Mouse (Mus musculus): Measurements from ENCODE around the gene Rab12. TPM values are rescaled to one million over a fixed set of nuclear protein-coding genes. Genes with fewer than 3 reads are reported as not detected.

The Rab12 gene
- total RNA-seq, 2 experiments from 2014 or later = 115 to 116 TPM

DNA sequence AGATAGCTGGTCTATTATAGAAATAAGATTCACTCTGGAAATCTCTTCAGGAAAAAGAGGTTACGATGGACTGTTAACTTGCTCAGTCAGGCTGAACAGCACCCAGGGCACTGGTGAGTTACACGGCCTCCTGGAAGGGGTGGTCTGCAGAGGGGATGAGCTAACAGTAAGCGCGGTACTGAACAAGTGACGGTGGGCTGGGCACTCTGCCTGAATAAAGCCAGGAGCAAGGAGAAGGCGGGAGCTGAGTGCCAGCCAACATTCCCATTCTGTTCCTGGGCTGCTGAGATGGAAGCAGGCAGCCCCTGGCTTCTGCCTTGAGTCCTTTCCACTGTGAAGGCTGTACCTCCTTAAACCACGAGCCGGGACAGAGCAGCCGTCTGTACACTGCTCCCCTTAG is 16.1 kb downstream of the Rab12 start:
- no peak for DNase-seq (ENCODE audit: extremely low spot score in 1 of 2, low spot score in 1 of 2)

DNA sequence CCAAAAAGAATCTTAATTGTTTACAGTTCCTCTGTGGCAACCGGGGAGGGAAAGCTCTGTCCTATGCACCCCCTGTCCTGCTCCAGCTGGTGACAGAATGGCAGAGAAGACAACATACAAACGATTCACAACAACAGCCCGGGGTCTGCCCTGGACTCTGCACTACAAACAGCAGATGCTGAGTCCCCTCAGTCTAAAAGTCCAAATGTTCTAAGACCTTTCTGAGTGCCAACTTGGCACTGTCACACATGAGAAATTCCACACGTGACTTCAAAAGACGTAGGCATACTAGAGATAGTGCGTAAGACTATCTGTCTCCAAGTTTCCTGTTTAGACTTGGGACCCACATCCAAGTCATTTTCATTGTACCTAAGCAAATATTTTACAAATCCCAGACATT is 16.7 kb downstream of the Rab12 start:
- no peak for DNase-seq (ENCODE audit: extremely low spot score in 1 of 2, low spot score in 1 of 2)

DNA sequence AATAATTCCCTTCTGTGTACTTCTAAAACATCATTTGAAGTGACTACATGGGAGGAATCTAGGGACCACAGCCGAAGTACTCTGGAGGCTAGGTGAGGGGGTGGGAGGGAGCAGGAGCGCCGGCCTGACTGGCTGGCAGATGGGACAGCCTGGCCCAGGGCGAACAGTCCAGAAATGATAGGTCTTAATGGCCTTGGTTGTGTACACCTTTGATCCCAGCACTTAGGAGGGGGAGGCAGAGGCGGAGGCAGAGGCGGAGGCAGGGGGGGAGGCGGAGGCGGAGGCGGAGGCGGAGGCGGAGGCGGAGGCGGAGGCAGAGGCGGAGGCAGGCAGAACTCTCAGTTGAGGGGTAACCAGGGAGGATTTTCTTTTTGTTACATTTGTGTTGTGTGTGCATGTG is 20.9 kb downstream of the Rab12 start:
- DNase-seq (ENCODE audit: extremely low spot score in 1 of 2, low spot score in 1 of 2) = no peak

DNA sequence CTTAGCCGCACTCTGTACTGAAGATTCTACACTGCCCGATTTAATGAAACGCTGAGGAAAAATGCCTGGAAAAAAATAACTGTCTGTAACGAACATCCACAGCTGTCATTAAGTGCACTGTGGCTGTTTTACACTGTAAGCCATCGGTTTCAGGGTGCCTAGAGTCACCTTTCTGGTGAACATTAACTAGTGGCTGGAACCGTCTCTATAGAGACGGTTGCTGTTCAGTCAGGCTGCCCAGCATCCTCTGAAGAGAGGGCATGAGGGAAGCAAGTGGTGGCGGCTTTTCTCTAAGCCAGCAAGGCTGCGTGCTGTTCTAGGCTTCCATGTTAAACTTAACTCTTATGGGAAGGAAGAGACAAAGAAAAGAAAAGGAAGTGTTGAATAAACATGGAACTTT is 22.9 kb downstream of the Rab12 start:
- DNase-seq (ENCODE audit: extremely low spot score in 1 of 2, low spot score in 1 of 2) = no peak

DNA sequence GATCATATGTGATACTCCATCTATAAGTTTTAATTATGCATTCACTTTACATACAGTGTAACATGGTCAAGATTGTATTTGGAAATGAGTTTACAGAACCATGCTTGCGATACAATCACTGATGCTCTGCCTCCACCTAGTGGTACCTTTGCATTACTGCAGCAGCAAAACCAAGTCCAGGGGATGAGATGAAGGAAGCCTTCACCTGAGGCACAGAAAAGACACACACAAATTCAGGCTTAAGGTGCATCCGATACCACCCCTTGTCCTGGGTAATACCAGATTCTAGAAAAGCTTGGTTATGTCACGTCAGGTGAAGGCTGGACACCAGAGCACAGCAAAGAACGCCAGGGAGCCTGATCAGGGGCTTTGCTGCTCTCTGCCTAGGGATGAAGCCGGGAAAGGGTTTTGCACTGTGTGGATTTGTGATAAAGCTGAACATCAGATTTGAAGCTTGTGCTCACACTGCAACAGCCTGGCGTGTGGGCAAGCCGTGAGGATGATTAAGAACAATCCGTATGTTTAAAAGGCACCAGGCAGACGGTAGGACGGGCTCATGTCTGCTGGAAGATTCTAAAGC is 29.4 kb downstream of the Rab12 start:
- peak; percentile 44 to 47 for DNase-seq (ENCODE audit: extremely low spot score in 1 of 2, low spot score in 1 of 2)

DNA sequence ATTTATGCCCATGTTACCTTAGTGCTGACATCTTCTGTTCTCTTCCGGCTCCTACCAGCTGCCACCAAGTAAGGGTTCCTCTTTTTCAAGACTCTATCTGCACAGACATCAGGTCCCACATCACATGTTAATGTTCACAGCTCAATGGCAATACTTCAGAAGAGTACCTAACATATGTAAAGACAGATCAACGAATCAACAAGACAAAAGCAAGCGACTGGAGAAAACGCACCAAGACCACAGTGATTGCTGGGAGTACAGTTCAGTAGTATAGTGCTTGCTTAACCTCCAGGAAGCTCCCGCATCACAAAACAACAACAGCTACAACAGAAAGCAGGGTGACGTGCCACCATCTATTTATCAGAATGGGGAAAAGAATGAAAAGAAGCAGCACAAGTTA is 33.0 kb downstream of the Rab12 start:
- DNase-seq (ENCODE audit: extremely low spot score in 1 of 2, low spot score in 1 of 2) = no peak

DNA sequence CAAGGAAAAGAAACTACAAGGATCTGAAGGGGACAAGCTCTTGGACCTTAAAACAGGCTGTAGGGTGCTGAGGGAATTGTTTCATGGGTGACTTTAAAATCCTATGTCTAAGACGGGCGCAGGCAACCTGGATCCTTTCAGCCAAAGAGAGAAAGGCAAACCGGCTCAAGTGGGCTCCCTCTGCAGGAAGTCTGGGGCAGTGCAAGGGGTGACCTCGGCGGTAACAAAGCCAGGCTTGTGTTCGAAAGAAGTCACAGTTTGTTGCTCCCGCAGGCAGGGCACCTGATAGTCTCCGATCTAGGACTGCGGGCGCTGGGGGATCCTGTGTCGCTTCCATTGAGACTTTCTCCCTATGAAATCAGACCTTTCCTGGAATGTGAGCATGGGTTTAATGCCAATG is 33.8 kb downstream of the Rab12 start:
- DNase-seq (ENCODE audit: extremely low spot score in 1 of 2, low spot score in 1 of 2) = peak; percentile 69 to 84

DNA sequence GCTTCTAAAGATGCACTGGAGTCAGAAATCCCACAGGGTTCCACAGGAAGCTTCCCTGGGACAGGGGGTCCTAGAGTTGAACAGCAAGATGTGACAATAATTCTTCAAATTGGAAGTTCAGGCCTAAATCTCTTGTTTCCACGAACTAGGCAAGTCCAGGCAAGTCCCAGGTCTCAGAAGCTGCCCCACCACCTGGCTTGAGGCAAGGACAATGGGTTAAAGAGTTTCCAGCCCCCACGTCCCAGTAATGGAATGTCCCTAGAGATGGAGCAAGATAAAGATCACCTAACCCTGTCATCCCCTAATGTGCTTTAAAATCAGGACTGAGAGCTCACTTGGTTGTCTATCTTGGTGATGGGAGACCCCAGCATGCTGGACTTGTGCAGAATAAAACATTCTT is 34.6 kb downstream of the Rab12 start:
- no peak for DNase-seq (ENCODE audit: extremely low spot score in 1 of 2, low spot score in 1 of 2)

DNA sequence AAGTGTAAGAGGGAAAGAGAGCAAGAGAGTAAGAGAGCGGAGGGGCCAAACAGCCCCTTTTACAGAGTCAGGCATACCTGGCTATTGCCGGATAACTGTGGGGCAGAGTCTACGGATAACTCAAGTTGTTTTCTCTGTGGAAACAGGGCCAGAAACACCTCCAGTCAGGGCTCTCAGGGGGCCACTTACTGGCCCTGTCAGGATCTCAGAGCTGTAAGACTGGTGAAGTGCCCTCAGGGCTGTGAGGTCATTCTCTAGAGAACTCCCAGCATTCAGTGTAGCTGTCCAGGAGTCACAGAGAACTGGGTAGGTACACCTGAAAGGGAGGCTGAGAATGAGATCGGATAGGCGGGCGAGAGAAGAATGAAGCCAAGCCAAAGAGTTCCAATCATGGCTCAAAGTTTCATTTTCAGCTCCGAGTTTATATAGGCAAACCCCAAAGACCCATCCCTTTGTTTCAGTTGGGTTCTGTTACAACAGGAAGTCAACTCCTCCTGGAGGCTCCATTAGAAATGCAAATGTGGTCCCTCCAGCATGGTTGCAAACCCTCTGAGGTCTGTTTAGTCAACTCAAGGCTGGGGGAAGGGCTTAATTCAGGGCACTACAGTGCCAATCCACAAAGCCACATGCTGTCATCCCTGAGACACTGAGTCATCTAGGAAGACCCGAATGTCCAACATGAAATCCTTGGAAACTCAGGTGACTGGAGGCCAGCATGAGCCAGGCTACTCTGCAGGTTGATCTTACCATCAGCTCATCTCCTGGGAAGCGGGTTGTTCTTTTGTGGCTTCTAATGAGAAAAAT is 35.7 kb downstream of the Rab12 start:
- no peak for DNase-seq (ENCODE audit: extremely low spot score in 1 of 2, low spot score in 1 of 2)

DNA sequence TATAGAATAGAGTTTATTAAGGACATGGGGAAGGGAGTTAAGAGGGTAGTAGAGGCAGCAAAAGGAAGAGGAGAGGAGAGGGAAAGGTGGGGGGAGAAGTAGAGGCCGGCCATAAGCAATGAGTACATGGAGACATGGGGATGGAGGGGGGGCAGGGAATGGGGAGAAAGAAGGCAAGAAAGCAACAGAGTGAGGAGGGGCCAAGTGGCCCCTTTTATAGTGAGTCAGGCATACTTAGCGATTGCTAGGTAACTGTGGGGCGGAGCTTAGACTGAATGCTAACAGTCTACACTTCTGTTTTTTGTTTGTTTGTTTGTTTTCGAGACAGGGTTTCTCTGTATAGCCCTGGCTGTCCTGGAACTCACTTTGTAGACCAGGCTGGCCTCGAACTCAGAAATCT is 38.2 kb downstream of the Rab12 start:
- DNase-seq (ENCODE audit: extremely low spot score in 1 of 2, low spot score in 1 of 2) = no peak

DNA sequence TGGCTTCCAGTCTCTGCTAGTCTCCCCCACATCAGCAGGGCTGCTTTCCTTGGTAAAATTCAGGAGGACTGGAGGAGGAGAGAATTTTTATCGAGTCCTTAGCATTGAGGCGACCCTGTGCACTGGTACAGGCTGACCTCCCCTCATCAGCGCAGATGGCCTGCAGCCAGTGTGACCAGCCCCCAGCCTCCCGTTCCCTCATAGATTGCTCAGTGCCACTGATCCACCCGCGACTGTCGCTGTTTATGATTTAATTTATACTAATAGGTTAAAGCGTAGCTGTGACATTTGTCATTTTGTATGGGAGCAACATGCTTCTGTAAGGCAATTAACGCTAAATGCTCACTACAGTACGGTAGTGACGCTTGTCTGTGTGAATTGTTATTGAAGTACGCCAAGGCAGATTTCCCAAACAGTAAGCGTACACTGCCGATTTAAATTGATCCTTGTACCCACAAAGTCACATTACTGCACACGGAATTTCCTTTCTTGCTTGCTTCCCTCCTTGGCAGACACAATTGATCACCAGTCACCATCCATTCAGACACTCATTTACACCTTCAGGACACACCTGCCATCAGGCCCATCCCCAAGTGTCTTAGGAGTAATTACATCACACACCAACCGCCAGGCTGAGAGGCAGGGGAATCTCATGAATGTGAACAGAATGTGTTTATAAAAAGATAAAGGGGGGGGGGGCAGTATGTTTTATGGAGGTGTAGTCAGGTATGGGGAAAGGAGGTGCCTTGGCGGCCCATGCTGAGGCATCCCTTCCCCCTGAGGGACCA is 38.8 kb downstream of the Rab12 start:
- no peak for DNase-seq (ENCODE audit: extremely low spot score in 1 of 2, low spot score in 1 of 2)

DNA sequence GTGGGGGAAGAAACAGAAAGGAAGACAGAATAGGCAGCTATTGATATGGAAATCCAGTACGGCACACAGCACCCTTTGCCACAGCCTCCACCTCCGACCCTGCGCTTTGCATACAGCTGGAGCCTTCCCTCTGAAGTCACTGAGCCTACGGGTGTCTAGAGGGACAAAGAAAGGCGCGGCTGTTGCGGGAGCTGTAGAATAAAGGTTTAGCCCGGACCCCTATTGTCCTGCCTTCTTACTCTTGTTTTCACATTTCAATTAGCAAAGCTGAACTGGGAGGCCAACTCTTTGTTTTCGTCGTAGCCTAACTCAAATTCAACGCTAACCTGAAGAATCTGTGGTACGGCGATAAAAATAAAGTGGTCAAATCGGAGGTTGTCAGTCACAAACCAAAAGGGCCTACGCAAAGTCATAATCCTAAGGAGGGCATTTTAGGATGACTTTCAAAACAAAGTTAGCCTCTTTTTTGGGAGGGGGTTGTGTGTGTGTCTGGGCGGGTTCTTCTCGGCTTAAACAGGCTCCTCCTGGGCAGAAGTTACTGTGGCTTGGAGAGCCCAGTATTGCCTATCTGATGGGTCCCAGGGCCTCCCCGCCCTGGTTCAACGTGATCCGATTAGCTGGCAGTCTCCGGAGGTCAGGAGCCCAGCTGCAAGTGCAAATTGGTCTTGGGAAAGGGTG is 39.6 kb downstream of the Rab12 start:
- DNase-seq (ENCODE audit: extremely low spot score in 1 of 2, low spot score in 1 of 2) = no peak

DNA sequence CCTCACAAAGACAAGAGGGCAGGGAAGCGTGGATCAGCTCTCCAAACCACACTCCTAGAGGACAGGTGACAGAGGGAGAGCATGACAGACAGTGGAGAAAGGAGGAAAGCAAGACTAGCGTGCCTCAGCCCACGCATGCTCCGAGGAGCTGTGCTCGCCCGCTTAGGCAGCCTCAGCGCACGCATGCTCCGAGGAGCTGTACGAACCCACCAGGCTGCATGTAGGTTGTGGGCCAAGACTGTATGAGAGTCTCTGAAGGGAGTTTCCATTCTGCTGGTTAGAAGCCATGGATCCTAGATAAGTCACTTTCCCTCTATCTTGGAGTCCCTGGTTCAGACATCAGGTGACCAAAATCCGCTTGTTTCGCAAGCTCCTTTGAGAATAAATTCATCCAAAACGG is 40.2 kb downstream of the Rab12 start:
- DNase-seq (ENCODE audit: extremely low spot score in 1 of 2, low spot score in 1 of 2) = no peak

DNA sequence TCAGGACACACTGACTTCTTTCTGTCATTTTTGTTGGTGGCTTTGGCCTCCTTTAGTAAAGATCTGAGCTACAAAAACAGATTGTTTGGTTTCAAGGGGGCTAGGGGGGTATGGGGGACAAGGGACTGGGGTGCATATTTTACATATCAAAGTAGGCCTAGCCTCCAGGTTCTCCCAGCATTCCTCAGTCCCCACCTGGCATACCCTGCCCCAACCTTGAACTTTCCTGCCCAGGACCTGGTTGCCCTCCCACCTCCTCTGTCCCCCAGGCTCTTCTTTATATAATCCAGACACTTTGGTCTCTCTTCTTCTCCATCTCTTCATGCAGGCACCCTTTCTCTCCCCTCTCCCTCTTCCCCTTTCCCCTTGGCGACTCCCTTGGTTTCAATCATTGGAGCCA is 46.3 kb downstream of the Rab12 start:
- DNase-seq (ENCODE audit: extremely low spot score in 1 of 2, low spot score in 1 of 2) = no peak

DNA sequence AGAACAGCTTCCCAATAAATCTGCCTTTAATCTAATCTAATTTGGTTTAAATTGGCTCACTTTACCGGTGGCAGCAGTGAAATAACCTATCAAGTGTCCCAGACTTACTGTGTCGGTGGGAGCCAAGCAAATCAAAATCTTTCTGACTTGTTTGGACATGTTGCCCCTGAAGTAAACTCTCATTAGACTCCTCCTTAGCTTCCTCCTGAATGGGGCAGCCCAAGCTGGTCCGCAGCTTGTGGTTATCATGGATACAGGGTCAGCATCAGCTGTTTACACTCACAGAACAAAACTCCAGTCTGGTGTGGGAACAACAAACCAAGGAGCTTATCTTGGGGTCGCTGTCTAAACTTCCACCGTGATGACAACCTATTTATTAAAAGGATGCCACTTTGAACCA is 47.8 kb downstream of the Rab12 start:
- no peak for DNase-seq (ENCODE audit: extremely low spot score in 1 of 2, low spot score in 1 of 2)

DNA sequence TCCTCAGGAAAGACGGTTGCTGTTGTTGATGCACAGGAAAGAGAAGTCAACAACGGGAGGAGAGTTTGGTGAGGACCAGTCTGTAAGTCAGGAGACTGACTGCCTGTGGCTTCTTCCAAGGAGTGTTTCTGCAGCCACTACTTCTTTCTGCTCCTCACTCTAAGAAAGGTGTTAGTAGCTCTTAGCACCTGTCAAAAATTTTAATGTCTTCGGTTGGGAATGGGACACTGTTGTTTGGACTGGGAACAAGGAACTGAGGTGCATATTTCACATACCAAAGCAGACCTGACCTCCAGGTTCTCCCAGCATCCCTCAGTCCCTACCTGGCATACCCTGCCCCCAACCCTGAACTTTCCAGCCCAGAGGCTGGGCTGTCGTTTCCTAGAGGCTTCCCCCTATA is 48.3 kb downstream of the Rab12 start:
- DNase-seq (ENCODE audit: extremely low spot score in 1 of 2, low spot score in 1 of 2) = no peak

DNA sequence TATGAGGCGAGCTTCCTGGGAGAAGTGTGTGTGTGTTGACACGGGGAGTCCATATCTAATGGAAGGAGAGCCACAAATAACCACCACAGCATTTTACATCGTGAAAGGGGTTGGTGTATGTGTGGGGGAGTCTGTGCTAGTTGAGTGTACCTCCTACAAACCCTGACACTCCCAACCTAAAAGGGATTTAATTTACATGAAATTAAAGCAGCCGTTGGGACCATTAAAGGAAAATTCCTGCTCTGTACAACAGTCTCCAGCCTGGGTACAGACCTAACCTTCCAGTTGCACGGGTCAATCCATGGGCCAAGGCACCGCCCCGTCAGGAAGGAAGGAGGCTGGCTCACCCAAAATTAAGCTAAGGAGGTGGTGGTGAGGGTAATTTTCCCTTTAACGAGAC is 49.5 kb downstream of the Rab12 start:
- DNase-seq (ENCODE audit: extremely low spot score in 1 of 2, low spot score in 1 of 2) = no peak

DNA sequence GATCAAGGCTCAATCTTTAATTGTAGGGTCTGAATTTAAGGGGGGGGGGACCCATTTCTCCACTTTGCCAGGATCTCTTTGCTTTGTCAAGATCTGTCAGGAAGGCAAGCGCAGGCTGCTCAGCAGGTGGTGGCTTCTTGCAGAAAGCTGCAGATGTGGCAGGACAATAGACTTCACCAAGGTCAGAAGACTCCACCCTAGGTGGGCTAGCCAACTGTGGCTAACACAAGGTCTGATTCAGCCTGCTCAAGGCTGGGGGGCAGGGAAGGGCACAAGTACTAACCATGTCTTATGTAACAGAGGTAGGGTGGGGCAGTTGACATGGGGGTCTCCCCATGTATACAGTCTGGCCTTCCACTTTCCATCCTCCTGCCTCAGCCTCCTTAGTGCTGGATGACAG is 62.3 kb downstream of the Rab12 start:
- DNase-seq (ENCODE audit: extremely low spot score in 1 of 2, low spot score in 1 of 2) = no peak

DNA sequence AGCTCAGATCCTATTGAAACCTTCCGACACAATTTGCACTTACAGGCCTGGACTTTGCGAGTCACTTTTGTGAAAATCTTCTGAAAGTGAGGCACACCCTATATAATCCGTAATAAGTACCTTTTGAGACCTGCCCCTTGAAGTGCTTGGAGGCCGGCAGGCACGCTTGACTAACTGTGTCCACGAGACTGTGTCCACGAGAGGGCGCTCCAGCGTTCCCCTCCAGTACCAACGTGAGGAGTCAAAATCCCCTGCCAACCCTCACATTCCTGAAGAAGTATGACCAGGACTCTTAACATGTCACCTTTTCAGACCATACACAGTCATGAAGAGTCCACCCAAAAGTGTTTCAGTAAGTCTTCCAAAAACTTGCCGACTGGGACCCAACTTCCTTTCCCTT is 68.4 kb downstream of the Rab12 start:
- peak; percentile 81 to 98 for DNase-seq (ENCODE audit: extremely low spot score in 1 of 2, low spot score in 1 of 2)

DNA sequence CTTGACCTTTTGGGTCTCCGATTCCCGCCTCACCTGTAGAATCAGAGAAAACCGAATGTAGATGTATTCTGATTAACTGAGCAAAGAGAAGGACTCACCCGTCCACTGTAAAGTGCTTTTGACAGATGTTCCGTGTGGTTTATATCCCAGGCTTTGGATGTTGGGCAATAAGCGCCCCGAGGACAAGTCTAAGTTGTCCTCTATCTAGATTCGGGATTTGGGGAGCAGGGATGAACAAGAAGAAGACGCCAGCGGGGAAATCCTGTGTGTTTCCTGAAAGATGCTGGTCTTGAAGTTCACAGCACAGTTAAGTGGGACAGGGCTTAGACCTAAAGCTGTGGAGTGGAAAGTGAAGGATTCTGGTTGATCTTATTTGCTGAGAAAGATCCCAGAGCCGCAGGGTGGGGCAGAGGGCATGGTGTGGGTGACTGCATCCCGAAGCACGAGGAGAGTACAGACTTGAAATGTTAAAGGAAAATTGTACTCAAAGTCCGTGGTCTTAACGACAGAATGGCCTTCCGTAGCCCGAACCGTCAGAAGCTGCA is 68.9 kb downstream of the Rab12 start:
- no peak for DNase-seq (ENCODE audit: extremely low spot score in 1 of 2, low spot score in 1 of 2)
